Comparison of ENCODE assay signal across 8 mouse cellular contexts in the genomic region with DNA sequence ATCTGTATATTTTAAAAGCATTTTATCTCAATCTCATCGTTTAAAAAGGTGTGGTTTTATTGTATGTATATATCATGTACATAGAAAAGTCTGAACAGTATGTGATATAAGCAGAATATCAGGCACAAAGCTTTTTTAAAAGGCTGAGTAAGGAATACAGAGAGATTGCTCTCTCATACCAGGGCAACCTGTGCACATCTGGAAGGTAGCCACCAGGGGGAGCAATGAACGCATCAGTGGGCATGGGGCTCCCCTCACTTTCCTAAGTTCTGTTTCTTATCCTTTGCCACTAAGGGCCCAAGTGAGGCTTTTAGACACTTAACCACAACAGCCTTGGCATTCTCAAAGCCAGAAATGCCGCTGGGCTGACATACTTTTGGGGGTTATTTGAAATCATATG.
A peak's percentile ranks its signal among the peaks of the same experiment; 100 is the strongest.
DNase-seq lines count a peak whose midpoint lies in the region; ATAC-seq lines count a peak whose summit lies in the region.

No protein-coding gene starts in this region.

- peak; percentile 44 for DNase-seq in left cerebral cortex, adult 11 months (ENCODE audit: low spot score)
- no peak for DNase-seq in left cerebral cortex, adult 8-10 months (ENCODE audit: low spot score in 2 of 2)
- DNase-seq in c-Kit-positive CD71-negative TER-119-negative erythroid progenitor cells, embryonic 14.5 days (ENCODE audit: low read depth), result peak; percentile 58
- DNase-seq in left cerebral cortex, postnatal 10 days (ENCODE audit: extremely low spot score in 1 of 2, low spot score in 2 of 2), result peak; percentile 53 to 76
- peak; percentile 66 to 85 for DNase-seq in spleen, postnatal 4 days (ENCODE audit: low spot score in 2 of 2)

- 28% methylated on average over 3 of the region's 3 CpGs for WGBS in hindbrain, embryonic 16.5 days
- WGBS in midbrain, embryonic 15.5 days, result 35% methylated on average over 3 of the region's 3 CpGs

- H3K4me1 ChIP-seq in hindbrain, embryonic 16.5 days (ENCODE audit: control insufficient read depth, insufficient read depth, low read depth, low read length), result peaks cover under 1% of the 10 kb centered on the region
- peaks cover 3% of the 10 kb centered on the region; the same call in 1 of the 2 replicates for H3K4me1 ChIP-seq in midbrain, embryonic 15.5 days

- H3K4me2 ChIP-seq in hindbrain, embryonic 16.5 days (ENCODE audit: low read length), result no peak overlapping the region
- no peak overlapping the region for H3K4me2 ChIP-seq in midbrain, embryonic 15.5 days

- H3K9me3 ChIP-seq in hindbrain, embryonic 16.5 days (ENCODE audit: control insufficient read depth, low read length), result no peaks in the 10 kb centered on the region
- no peaks in the 10 kb centered on the region for H3K9me3 ChIP-seq in midbrain, embryonic 15.5 days

- no peak overlapping the region for H3K4me3 ChIP-seq in hindbrain, embryonic 16.5 days (ENCODE audit: low read length)
- no peak overlapping the region for H3K4me3 ChIP-seq in midbrain, embryonic 15.5 days

- H3K9ac ChIP-seq in hindbrain, embryonic 16.5 days (ENCODE audit: low read depth, low read length), result no peak overlapping the region
- no peak overlapping the region for H3K9ac ChIP-seq in midbrain, embryonic 15.5 days

- H3K27ac ChIP-seq in hindbrain, embryonic 16.5 days (ENCODE audit: low read depth, low read length), result no peak overlapping the region
- H3K27ac ChIP-seq in midbrain, embryonic 15.5 days, result no peak overlapping the region

- peak; percentile 66; the same call in 1 of the 2 replicates for ATAC-seq in frontal cortex, adult (ENCODE audit: low TSS enrichment)
- ATAC-seq in hindbrain, embryonic 16.5 days, result peak; percentile 69
- 0 out of 2 replicates have a peak, but pooled peaks have one; percentile 56 for ATAC-seq in midbrain, embryonic 15.5 days (replicated peaks)

- H3K27me3 ChIP-seq in hindbrain, embryonic 16.5 days (replicated peaks; ENCODE audit: control insufficient read depth, insufficient read depth, low read length), result no peaks in the 10 kb centered on the region
- no peaks in the 10 kb centered on the region for H3K27me3 ChIP-seq in midbrain, embryonic 15.5 days (replicated peaks)

- intact Hi-C loops in left cerebral cortex, postnatal 10 days (cut with DNase I), result loop anchor here (5.0 kb wide), 2 partner anchors 59 to 189 kb away; no protein-coding TSS in a partner anchor

- 0 out of 2 replicates have a peak, but pooled peaks cover 2% of the 10 kb centered on the region for H3K36me3 ChIP-seq in hindbrain, embryonic 16.5 days (ENCODE audit: control insufficient read depth, insufficient read depth, low read length)
- H3K36me3 ChIP-seq in midbrain, embryonic 15.5 days (replicated peaks), result no peaks in the 10 kb centered on the region

Comparison
In these comparisons a context has a peak if more than half of its experiments do, and no peak if none do; other contexts are left out.
1. DNase-seq: peak in left cerebral cortex, adult 11 months (single experiment), c-Kit-positive CD71-negative TER-119-negative erythroid progenitor cells, embryonic 14.5 days (single experiment), left cerebral cortex, postnatal 10 days (2 of 2) and spleen, postnatal 4 days (2 of 2); none in left cerebral cortex, adult 8-10 months (0 of 2).
2. Peak in every context shown above with its lines, with median percentiles within 50 percentile points of each other: ATAC-seq.